Mouse (Mus musculus) brain, adult 2 months (tissue): ENCODE measurements around the gene Gm20538.

ENCODE experiments used
- DNase-seq: peaks from one replicate; pipeline ENCODE4 v3.0.0; 2011; ENCODE audit warnings: low read depth, low spot score

Gm20538 gene

GRCm38 (mm10) chr19:44552731-44553130 is at the start of gene Gm20538:
Gene Gm20538, minus strand, starts transcription at chr19:44552831.
- DNase-seq: no peak

GRCm38 (mm10) chr19:44594180-44594579 is 41.5 kb upstream of the Gm20538 start:
- DNase-seq: no peak

GRCm38 (mm10) chr19:44591638-44592037 is 39.0 kb upstream of the Gm20538 start:
- no peak for DNase-seq

GRCm38 (mm10) chr19:44590992-44591391 is 38.4 kb upstream of the Gm20538 start:
- DNase-seq: no peak

DNA sequence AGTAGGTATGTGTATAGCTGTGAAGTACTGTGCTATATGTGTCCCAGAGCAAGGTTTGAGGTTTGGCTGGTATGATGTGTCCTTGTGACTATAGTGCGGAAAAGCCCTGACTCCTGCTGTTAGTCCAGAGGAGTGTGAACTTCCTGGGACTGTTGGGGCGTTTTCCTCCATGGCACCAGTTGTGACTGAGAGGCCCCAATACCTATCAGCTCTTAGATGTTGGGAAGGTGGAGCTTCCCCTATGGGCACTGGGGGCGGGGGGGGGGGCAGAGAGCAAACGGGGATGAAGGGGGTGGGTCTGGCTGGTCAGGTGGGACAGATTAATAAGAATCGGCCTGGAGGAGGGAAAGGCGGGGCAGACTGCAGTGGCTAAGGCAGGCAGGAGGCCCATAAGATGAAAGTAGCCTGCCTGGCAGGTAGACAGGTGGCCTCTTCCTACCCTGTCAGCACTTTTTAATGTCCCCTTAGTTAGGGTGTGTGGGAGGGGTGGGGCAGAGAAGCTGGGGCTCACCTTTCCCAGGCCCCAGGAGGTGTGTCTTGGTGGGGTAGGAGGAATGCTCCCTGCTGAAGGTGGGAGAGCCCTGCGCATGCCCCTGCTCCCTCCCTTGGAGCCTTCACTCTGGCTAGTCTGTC is 37.1 kb upstream of the Gm20538 start:
- DNase-seq: no peak

GRCm38 (mm10) chr19:44588036-44588435 is 35.4 kb upstream of the Gm20538 start:
- DNase-seq: no peak

GRCm38 (mm10) chr19:44582638-44583309 is 30.1 kb upstream of the Gm20538 start:
- peak; percentile 87 for DNase-seq

- no peak for DNase-seq
Observed at GRCm38 (mm10) chr19:44582103-44582502, 29.5 kb upstream of the Gm20538 start.

DNA sequence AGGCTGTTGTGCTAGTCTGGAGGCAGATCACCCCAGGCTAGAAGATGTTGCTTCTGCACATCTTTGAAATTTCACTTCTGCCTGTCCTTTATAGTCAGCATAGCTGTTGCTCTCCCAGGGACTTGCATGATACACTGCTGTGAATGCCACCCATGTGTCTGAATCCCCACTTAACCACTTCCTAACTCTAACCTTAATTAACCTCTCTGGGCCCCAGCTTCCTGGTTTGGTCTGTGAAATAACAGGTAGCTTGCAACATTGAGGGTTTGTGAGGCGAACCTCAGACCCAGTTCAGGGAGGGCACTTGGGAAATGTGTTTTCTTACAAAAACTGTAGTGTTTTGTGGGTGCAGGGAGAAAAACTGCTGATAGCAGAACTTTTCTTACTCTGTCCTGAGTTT is 25.4 kb upstream of the Gm20538 start:
- DNase-seq: no peak

DNA sequence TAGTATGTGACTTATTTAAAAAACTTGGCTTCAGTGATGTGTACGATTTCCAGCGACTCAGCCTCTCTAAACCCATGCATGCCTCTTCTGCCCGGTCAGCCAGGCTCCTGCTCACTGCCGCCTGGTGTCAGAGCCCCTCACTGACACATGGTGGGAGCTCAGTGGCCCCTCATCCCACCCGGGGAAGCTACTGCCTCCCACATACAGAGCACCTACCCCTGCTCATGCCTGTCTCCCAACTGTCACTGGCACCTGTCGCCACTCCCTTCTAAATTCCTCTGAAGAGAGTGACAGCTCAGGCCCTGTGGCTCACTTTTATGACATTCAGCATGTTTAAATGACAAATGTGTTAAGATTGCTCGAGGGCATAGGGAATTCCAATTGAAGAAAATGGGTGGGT is 23.6 kb upstream of the Gm20538 start:
- no peak for DNase-seq

DNA sequence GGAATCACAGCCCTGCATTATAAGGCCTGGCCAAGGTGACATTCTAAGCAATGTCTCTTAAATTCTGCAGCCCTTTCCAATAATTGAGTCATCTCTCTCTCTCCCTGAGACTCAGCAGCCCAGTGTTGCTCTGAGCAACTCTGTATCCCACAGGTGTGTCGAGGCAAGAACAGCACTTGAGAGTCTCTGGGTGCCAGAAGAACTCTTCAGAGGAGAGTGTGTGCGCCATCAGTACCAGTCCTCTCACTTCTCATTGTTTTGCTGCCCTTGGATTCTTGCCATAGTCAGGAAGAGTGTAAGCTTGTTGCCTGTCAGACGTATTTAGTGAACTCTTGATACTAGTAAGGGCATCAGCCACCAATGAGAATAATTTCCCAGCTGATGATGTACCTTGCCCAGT is 15.1 kb upstream of the Gm20538 start:
- DNase-seq: no peak

- DNase-seq: no peak
Observed at GRCm38 (mm10) chr19:44564006-44564405, 11.4 kb upstream of the Gm20538 start.

GRCm38 (mm10) chr19:44562652-44563206 is 10.1 kb upstream of the Gm20538 start, which contains the start of gene Hif1an:
Gene Hif1an, plus strand, starts transcription at chr19:44562850.
- peak; percentile 98 for DNase-seq

DNA sequence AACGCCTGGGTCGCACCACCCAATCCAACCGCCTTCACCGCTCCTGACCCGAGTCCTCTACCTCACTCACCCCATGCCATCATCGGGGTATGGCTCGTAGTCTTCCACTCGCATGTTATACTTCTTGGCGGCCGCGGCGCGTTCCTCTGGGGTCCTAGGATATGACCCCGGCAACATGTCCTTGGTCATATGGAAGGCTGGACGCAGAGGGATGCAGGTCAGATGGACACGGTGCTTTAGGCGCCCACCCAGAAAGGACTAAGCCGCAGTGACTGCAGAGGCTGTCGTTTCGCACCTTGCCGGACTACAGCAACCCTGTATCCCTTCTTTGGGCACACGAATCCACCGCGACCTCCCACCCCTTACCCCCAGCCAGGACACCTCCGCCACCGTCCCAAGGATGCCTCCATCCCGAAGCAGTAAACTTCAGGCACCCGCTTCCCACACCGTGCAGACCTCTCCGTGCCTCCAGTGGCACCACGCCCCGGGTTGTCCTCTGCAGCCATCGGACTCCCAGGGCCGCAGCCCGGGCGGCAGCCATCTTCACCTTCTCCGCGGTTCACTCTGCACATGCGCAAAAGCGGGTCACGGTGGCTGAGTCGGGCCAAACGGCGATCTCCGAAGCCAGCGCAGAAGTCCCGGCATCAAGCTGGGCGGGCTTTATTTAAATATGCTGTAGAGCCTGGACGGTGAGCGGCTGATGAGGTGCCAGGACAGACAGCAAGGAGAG is 2.4 kb upstream of the Gm20538 start, which contains the start of gene Ndufb8:
Ndufb8 (minus strand) TSS at position 580 of the 730 bp plus-strand sequence.
- peak; percentile 97 for DNase-seq

DNA sequence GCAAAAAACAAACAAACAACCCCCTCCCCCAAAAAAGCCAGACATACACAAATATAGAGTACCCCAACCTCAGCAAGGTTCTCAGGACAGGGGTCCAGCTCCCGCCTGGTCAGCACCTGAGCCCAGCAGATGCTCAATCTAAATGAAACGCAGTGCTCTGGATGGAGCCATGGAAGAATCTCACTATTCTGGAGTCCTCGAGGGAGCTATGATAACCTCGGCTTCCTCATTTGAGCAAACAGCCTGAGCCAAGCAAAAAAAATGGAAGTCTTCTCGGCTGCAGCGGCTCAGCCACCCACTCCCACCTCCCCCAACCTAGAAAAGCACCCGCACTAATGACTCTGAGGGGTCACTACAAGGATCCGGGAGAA is 1.8 kb upstream of the Gm20538 start:
- DNase-seq: peak; percentile 16

- DNase-seq: no peak
Observed at GRCm38 (mm10) chr19:44553286-44553685, 655 bp upstream of the Gm20538 start.

- peak; percentile 22 for DNase-seq
Observed at GRCm38 (mm10) chr19:44545321-44546041, 7.2 kb downstream of the Gm20538 start, which contains the start of gene Sec31b. Gene Sec31b, minus strand, starts transcription at chr19:44545864.

DNA sequence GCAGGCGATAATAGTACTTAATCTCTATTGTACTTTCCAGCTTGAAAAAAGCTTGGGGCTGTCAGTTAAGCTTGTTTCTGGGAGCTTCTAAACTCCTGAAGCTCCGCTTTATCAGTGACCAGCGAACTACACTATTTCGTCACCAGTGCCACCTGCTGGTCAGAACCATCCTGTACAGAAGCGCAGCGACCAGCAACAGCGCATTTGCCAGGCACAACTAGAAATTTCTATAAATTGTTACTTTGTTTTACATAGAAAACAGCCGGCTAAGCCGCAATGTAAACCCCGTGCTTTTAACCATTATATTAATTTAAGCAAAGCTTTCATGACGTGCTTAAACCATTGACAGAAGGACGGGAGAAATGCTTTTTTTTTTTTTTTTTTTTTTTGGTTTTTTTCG is 7.9 kb downstream of the Gm20538 start:
- DNase-seq: peak; percentile 89

DNA sequence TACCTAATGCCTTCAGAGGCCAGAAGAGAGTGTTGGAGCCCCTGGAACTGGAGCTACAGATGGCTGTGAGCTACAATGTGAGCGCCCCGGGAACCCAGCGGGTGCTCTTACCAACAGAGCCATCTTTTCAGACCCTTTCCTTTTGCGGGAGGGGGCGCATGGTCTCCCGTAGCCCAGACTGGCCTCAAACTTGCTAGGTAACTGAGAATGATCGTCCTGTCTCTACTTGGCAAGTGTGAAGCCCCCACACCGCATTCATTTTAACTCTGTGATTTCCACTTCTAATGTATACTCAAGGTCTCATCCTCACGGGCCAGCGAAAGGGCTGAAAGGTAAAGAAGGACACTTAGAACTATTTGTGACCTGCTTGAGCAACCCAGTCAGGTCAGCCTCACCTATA is 8.3 kb downstream of the Gm20538 start:
- DNase-seq: no peak

GRCm38 (mm10) chr19:44542694-44543178 is 9.9 kb downstream of the Gm20538 start:
- no peak for DNase-seq

- DNase-seq: no peak
Observed at GRCm38 (mm10) chr19:44537416-44537815, 15.2 kb downstream of the Gm20538 start.
